Mouse (Mus musculus): ENCODE results near the gene Il19.

The Il19 gene

DNA sequence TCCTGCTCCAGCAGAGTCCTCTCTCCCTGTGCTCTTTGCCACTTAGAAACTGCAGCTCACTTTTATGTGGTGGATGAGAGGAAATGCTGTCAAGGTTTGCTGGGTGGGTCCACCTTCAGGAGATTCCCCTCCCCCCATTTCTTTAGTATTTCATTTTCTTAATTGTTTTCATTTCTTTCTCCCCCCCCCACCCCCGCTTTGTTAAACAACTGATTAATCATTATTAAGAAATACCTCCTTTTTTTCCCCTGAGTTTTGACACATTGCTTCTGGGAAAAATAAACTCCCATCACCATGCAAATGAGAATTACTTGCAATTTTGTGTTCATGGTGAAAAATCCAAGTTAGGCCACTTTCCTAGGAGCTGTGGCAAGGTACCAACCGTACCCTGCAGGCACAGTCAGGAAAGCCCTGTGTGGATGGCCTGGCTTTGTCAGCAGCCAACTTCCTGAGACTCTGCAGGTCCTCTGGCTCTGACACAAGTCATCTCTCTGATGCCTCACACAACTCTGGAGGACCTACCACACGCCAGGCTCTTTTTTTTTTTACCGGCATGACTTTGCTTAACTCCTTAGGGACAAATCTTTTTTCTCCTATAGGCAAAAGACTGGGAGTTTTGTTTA, at the start of gene Il19:
Il19 (minus strand) TSS at position 51 of the 623 bp plus-strand sequence.
- no peak for DNase-seq (ENCODE audit: low read depth, low spot score)

DNA sequence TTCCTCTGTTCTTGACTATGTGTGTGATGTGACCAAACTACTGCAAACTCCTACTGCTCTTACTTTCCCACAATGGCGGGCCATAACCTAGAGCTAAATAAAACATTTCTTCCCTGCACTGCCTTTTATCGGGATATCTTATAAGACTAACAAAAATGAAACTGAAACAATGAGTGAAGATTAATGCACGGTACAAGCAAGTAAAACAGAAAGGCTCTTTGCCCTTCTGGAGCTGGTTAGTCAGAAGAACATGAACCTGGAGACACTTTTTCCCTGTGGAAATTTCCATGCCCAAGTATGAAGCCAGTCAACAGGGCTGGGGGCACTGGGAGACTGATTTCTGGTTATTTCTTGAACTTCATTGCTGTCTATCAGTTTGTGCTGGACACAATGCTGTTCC, 49.4 kb upstream of the Il19 start:
- DNase-seq (ENCODE audit: low read depth, low spot score), result no peak

DNA sequence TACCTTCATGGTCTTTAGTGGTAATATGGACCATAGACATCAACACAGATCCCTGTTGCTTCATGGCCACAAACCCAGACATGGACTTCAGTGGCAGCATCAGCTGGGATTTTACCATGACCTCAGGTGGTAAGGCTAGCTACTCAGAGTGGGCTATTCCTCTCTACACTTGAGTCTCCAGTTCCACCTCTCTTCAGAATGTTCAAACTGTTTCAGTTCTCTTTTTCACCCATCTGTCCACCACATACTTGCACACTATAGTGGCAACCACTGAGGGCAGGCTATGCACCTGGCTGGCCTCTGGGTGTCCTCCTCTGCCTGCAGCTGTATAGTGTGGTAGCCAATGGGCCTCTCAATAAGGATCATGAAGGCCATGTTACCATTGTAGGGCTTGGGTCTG, 47.5 kb upstream of the Il19 start:
- no peak for DNase-seq (ENCODE audit: low read depth, low spot score)

DNA sequence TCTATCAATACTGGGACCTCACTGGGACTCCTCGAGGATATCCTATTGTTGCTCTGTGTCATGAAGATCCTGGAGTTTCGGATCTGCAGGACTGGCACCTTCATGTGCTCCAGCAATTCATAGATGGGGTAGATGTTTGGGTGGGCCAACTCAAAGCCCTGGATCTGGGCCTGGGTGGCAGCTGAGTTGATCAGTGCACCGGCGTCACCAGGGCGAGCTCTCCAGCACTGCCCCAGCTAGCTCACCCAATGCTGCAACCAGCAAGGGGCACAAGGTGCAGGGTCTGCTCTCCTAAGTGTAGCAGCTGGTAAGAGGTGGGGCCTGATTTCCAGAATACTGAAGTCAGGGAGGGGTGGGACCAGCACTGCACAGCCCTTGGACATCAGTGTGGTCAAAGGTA, 47.1 kb upstream of the Il19 start:
- DNase-seq (ENCODE audit: low read depth, low spot score), result no peak

DNA sequence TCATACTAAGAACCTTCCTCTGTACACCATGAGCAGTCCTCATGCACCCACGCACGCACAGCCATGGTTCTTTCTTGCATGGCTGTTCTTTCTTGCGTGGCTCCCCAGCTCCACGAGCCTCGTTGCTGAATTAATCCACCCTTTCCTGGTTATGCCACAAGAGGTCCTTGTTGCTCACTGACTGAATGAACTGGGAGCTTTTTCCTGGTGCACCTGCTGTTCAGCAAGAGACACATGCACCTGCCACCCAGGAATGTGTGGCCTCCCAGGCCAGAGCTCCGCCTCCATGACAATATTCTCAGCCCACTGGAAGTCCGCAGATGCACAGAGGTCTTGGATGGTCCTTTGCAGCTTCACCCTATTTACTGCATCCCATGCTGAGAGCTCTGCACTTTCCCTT, 44.5 kb upstream of the Il19 start:
- no peak for DNase-seq (ENCODE audit: low read depth, low spot score)

DNA sequence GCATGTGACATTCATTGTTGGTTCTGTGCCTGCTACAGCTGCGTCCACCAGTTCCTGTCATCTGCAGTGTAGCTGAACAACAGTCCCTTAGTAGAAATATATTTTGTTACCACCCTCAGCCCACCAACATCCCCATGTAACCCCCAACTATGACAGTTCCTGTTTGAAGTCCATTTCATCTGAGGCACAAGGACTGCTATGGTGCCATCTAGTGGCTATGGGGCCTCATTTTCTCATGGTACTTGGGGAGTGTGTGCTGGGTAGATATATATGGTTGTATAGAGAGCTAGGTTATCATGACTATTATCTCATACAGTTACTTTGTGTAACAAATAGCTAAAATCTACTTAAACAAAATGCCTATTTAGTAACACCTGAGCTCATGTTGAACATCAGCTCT, 39.5 kb upstream of the Il19 start:
- no peak for DNase-seq (ENCODE audit: low read depth, low spot score)

DNA sequence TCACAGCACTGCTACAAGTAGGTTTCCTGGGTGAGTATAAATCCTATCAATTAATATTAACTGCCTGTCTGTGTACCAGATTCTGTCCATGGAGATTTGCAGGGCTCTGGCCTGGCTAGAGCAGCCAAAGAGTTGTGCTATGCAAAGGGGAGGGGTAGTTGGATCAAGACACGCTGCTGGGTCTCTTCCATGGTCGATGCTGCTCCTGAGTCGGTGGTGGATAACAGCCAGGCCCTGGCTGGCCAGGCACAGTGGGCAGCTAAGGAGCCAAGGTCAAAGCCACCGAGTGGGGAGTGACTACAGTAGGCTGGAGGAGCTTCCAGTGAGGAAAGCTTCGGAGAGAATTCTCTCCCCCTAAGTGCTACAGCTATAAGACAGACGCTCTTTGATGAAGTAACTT, 24.0 kb upstream of the Il19 start:
- no peak for DNase-seq (ENCODE audit: low read depth, low spot score)

DNA sequence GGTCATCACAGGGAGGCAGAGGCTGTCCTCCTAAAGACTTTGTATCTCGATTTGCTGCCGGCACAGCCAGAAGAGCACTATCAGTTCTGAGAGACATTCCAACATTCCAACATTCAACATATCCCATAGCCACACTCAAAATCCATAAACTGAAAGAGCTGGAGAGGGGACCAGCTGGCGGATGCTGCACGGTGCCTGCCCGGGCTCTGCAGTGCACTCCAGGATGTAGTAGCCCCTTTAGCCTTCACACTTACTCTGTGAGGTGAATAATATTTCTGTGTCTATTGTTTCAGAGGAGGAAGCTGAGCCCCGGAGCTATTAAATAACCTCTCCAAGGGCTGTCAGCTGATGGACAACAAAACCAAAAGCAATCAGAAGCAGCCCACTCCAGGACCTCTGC, 7.0 kb upstream of the Il19 start:
- no peak for DNase-seq (ENCODE audit: low read depth, low spot score)

DNA sequence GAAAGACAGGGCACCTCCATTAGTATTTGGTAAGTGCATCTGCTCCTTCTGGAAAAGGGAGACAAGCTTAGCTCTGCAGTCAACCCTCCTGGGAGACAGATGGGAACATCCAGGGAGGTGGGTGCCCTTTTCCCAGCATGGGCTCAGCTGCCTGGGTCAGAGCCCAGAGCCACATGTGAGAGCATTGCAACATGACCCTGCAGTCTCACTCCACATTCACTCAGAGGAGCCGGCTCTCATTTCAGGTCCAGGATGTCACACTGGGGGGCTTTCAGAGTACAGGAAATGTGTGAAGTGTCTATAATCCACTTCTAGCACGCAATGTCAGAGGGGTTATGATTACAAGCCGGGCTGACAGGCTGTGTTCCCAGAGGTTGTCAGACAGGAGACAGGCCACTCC, 1.9 kb upstream of the Il19 start:
- DNase-seq (ENCODE audit: low read depth, low spot score), result no peak

DNA sequence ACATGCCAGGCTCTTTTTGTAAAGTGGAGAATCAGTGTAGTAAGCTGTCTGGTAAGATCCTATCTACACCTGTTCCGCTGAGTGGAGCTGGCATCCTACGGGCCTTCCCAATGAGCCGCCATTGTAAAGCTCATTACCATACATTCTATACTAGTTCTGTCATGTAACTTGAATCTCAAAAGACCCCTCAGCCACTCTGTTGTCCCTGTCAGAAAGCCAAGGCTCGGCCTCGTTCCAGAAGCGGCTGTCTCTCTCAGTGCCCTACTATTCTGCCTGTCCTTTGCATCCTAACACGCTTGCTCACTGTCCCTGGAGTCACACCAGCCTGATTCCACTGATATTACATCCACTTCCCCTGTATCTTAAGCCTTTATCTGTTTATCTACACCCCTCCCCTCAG, 1.7 kb downstream of the Il19 start:
- DNase-seq (ENCODE audit: low read depth, low spot score), result no peak

DNA sequence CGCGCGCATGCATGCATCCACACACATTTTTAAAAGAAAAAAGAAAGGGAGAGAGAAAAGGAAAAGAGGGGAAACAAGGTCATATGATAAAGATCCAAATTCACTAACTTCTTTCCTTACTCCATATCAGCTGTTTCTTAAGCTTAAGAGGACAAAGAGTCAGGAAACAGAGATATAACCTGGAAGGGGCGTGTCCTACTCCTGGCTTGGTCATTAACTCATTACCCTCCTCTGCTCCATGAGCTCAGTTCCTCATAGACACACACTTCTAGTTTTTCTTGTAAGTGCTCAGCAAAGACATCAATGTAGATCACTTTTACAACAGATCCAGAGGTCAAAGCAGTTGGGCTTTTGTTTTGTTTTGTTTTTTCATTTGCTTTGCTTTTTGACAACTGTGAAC, 2.7 kb downstream of the Il19 start:
- no peak for DNase-seq (ENCODE audit: low read depth, low spot score)

DNA sequence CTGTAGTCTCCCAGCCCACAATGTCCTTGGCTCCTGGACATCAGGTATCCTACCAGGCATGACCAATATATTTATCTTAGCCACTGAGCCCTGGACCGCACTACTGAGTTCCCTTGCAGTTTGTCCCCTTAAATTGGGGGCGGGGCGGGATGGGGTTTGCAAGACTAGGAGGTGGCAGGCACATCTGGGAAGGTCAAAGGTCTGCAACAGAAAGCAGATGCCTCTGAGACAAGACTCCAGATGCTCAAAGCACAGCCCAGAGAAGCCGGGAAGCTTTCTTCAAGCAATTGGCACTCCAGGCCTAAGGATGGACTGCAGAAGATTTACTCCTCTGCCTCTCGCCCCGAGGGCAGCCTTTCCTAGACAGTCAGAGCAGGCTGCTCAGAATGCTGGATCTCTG, 3.6 kb downstream of the Il19 start:
- no peak for DNase-seq (ENCODE audit: low read depth, low spot score)

DNA sequence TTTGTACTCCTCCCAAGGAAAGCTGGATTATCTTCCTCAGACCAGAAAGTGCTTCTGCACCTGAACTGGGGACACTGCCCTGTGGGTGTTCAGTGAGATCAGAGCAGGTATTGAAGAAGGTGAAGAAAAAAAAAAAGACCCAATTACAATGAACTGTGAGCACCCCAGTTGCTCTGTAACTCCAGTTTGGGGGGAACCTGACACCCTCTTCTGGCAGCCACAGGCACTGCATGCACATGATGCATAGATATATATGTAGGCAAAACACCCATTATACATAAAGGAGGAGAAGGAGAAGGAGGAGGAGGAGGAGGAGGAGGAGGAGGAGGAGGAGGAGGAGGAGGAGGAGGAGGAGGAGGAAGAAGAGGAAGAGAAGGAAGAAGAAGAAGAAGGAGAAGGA, 13.4 kb downstream of the Il19 start:
- no peak for DNase-seq (ENCODE audit: low read depth, low spot score)

DNA sequence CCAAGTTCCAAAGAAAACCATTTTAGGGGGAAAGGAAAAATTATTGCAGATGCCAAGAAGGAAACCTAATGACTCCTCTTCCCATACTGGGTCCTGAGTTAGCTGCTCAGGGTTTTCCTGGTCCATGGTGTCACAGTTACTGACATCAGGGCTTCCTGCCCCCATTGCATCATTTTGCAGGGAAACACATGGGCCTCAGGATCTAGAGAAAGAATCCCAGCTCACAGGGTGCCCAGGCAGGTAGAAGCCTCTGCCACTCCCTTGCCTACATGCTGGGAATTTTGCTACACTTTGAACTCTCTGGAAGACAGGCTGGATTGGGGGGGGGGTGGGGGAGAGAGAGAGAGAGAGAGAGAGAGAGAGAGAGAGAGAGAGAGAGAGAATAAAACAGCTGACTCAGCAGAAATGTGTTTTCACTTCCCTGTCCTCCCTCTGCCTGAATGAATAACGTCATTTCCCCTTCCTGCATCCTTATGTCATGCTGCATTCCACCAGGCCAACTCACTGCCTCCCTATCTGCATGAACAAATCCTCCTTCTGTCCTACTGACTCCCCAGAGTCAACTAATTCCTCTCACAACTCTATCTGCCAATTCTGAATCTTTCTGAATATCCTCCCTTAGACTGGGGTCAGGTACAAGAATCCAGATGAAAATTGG, 21.5 kb downstream of the Il19 start:
- no peak for DNase-seq (ENCODE audit: low read depth, low spot score)

DNA sequence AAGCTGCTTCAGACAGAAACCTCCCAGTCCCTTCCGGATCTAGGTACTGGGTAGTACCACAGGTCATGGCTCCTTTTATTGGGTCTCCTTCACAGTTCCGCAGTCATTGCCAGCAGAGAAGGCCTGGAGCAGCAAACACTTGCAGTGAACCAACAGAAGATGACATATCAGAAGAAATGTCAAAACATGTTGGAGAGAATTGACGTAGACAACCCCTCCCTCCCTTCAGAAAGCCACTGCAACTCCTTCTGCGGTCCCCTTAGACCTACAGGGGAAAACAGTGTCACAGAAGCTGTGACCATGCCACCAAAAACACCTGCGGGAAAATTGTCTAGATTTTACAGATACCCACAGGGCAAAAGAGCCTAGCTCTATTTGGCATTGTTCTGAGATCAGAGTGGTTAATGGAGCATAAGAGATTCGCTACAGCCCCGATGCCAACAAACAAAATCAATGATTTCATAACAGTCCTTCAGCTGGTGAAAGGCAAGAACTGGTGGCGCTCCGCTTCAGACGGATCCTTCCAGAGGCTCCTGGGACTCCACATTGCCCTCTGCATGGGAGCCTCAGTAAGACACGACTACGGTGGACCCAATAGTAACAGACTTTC, 28.4 kb downstream of the Il19 start, which contains the start of gene Il20:
Il20 (minus strand) TSS at position 51 of the 610 bp plus-strand sequence.
- DNase-seq (ENCODE audit: low read depth, low spot score), result no peak

DNA sequence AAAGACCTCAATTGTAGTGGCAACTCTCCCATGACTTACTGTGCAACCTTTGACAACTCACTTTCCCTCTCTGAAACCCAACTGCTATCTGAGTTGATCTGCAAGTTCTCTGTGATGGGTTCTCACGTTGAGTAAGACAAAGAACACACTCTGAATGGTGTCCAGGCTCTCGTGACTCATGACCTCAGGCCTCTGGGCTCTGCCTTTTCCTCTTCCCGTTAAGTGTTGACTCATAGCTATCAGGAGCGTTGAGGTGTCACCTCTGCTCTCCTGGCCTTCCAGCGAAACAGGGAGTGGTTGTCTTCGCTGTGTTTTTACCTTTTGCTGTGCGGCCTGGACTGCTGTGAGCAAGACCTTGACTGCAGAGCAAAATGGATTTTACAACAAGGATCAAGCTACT, 37.4 kb downstream of the Il19 start:
- no peak for DNase-seq (ENCODE audit: low read depth, low spot score)

DNA sequence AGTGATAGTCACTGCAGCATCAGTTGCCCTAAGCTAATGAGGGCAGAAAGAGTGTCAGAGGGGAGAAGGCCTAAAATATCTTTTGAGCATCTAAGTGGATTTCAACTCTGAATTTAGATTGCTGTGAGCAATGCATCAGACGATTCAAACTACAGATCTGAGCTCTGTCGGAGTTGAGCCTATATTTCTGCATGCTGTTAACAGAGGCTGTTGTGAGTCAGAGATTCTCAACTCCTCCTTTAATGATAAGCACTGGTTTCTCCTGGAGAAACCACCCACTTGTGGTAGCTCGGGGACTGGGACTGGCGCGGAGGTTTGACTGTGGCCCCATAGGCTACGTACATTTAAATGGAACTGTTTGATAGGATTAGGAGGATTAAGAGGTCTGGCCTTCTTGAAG, 45.4 kb downstream of the Il19 start:
- no peak for DNase-seq (ENCODE audit: low read depth, low spot score)

DNA sequence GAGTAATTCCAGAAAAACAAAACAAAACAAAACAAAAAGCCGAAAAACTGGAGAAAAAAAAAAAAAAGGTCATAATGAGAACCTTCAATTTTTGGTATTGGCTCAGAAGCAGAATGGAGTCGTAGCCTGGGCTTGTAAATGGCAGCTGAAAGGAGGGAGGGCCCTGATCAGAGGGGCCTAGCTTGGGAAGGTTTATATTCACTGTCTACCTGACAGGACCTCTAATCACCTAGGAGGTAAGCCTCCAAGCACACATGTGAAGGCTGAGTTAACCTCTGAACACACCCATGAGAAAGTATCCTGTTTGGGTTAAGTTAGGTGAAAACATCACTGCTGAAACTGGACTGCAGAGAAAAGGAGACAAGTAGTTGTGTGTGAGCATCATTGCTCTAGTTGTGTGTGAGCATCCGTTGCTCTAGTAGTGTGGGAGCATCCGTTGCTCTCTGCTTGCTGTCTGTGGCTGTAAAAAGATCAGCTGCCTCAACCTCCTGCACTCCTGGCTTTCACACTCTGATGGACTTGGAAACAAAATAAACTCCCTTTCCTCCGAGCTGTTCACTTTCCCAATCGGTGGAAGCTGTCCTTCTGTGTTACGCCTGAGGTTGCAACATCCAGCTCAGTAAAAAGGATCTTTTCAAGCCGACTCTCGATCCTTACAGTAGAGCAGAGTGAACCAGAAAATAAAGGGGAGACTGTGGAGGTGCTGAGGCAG, 46.4 kb downstream of the Il19 start:
- no peak for DNase-seq (ENCODE audit: low read depth, low spot score)

DNA sequence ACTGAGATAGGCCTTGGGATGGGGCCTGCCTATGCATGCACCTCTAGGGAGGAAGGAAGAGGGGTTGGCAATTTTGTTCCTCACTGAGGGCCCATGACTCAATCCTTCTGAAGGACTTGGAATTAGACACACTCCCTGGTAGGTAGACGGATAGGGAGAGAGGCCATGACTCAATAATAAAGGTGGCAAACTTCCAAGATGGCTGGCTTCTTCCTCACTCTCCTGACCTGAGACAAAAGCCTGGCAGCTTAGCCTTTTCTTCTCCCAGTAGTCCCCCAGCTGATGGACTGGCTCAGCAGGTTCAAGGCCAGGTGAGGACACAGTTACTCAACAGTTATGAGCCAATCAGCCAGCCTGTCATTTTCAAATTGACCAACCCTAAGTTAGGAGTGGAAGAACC, 47.5 kb downstream of the Il19 start:
- no peak for DNase-seq (ENCODE audit: low read depth, low spot score)

DNA sequence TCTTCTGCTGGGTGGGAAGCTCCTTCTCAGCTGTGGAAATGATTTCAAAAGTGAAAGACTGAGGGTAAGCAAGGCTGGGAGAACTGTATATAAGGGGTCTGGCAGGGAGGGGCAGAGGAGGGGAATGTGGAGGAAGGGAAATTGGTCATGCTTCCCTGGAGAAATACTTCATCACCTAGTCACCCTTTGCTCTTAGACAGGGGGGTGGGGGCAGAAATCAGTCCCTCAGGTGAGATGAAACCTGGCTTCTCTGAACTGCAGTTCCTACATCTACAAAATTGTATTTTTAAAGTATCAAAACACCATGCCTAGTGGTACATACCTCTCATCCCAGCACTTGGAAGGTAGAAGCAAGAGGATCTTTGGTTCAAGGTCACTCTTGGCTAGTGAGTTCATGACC, 52.6 kb downstream of the Il19 start, which contains the start of gene Il24:
Il24 (minus strand) TSS at position 101 of the 400 bp plus-strand sequence.
- DNase-seq (ENCODE audit: low read depth, low spot score), result no peak

DNA sequence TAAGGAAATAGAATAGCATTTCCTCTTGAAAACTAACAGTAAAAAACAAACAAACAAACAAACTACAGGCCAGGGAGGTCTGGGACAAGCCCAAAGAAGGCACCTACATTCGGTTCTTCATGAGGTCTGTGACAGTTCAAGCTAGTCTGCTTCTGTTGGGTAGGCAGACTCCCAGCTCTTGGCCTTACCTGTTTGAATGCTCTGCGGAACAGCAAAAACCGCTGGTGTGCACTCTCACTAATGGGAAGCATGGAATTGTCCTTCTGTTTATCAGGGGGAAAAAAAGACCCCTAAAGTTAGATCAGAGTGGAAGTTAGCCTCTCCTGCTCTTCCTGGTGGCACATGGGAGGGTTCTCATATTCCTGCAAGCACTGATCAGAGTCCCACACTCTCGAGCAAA, 56.8 kb downstream of the Il19 start:
- no peak for DNase-seq (ENCODE audit: low read depth, low spot score)

Data from telencephalon, adult 2 months (tissue).